Mouse (Mus musculus) left cerebral cortex, adult 11 months (tissue): ENCODE measurements around the gene Tsen2.
A peak's percentile ranks its signal among the peaks of the same experiment; 100 is the strongest.

Source experiments
- DNase-seq: peaks from one replicate; pipeline ENCODE4 v3.0.0; 2022; ENCODE audit warnings: low spot score

Gene Tsen2

DNA sequence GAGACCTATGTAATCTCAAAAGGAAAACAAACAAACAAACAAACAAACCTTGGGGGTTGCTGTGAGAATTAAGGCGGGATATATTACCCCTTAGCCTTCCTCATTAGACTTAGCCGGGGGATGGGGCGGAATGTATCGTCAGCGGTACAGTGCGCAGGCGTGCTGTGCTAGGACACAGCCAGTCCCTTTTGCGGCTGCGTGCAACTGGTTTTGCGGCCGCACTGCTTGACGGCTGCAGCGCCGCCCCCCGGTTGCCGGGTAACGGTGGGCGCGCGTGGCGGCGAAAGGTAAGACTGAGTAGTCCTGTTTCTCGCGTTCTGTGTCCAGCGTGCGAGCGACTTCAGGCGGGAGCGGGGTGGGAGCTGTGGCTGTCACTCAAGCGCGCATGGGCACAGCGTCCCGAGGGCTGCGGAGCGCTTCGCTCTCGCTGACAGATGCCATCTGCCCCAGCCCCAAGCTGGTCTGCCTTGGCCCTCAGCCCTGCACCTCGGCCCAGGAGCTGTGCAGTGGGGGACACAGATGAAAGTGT is at the start of gene Tsen2:
Gene Tsen2, plus strand, starts transcription at position 223 of the 529 bp plus-strand sequence.
- DNase-seq: peak; percentile 96

DNA sequence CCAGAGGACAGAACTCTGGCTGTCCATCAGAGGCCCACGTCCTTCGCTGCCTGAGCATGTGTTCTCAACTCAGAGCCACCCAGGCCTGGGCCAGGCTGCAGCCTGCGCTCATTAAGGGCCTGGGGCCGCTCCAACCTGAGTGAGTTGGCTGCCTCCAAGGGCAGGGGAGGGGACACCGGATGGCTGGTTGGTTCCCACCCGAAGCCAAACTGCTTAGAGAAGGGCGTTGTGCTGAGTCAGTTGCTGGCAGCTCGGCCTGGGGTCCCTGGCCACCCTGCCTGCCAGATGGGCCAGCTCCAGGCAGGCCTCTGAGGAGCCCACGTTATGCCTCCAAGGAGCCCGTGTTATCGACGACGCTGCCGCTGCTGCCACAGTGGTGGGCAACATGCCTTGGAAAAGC is 44.9 kb upstream of the Tsen2 start:
- DNase-seq: no peak

DNA sequence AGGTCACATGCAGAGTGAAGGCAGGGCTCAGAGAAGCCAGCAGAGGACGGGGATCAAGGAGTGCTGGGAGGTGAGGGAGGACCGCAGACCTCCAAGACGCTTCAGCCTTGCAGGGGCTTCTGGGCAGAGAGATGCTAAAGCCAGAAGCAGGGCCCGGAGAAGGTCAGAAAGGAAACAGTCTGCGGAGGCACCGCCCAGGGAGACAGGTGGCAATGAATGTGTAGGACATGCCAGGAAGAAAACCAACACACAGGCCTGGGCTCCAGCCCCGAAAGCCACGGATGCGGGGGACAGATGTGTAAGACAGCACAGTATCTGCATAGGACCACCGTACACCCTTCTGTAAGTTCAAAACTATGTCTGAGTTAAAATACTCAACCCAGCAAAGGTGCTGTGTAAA is 44.2 kb upstream of the Tsen2 start:
- DNase-seq: no peak

- no peak for DNase-seq
Measured at GRCm38 (mm10) chr6:115501131-115501530, 43.3 kb upstream of the Tsen2 start.

DNA sequence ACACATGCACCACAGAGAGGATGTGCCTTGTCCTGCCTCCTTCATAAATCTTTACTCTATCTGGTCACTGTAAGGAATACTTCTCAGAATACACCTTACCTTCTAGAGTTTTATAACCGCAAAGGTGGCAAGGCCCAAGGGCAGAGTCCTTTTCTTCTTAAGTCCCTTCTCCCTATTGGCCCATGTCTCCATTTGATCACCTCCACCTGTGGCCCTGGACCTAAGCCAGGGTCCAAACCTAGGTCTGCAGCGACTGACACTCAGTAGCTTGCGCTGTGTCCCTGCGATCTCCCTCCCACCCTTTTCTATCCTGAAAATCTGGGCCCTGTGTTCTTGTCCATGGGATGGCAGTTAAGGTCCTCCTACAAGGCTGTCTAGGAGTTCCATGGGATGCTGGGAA is 41.4 kb upstream of the Tsen2 start:
- DNase-seq: no peak

DNA sequence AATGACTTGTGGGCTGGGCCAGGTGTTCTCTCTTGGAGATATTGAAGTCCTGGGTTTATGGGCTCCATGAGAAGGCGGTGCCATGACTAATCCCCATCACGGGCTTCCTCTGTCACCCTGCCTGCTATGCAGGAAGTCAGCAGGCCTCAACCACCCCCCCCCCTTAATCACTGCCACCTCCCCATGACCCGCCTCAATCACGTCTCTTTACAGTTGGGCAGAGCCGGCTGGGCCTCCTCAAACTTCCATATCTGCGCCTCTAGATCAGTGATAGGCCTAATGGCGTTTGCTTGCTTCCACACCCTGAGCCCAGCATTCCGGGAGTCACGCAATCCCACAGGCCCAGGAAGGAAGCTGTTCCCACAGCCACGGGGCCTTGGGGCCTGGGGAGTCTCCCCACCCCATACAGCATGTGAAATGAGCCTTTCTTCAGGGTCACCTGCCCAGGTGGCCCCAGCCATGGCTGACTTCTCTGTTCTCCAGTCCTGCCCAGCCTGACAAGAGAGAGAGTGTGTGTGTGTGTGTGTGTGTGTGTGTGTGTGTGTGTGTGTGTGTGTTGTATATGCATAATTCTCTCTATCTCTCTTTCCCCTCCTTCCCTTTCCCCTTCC is 40.8 kb upstream of the Tsen2 start:
- DNase-seq: no peak

DNA sequence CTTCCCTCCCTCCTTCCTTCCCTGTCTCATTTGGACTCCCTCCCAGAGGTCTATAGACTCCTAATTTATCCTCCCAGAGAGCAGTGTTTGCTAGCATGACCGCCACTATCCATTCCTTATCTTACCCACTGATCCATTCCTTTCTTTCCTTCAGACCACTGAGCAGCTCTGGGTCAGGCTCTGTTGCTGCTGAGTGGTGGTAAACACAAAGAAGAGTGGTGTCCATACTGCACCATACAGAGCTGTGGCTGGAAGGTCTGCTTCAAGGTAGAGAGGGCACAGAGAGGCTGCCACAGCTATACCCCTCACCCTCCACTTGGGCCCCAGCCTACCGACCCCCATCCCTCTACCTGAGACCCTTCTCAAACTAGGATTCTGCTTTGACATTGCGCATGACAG is 40.3 kb upstream of the Tsen2 start:
- no peak for DNase-seq

DNA sequence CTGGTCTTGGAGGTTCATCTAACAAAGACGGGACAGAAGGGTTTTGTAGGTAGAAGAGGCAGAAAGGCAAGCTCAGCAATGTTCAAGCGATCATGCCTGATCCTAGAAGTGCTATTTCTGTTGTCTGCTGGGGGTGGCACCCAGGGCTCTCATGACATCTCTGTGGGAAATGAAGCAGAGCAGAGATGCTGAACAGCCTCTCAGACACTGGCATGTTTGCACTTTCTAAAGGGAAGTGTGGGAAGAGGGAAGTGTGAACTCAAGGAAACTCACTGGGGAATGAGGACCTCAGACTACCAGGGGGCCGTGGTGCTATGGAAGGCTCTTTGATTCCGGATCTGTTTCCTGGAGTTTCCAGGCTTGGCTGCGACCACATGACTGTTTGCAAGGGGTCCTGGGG is 39.5 kb upstream of the Tsen2 start:
- no peak for DNase-seq

GRCm38 (mm10) chr6:115506425-115506824 is 38.0 kb upstream of the Tsen2 start:
- no peak for DNase-seq

- no peak for DNase-seq
Measured at GRCm38 (mm10) chr6:115511447-115511846, 33.0 kb upstream of the Tsen2 start.

GRCm38 (mm10) chr6:115513207-115513606 is 31.3 kb upstream of the Tsen2 start:
- DNase-seq: no peak

DNA sequence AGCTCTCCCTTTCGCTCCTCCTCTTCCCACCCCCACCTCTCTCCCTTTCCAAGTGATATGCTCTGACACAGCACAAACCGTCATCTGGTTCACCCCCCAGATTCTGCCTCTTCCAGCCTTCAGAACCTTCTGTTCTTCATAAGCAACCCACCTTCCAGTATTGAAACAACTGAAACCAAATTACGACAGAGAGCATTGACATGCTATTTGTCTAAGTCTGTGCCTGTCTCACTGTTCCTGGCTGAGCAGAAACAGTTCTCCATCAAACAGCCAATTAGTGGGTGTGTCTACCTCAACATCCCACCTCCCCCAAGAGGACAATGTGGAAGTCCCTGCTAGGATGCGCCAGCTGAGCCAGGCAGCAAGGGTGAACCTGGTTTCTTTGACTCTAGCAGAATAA is 26.6 kb upstream of the Tsen2 start:
- DNase-seq: no peak

GRCm38 (mm10) chr6:115518352-115518751 is 26.1 kb upstream of the Tsen2 start:
- DNase-seq: no peak

- no peak for DNase-seq
Measured at GRCm38 (mm10) chr6:115519275-115519699, 25.2 kb upstream of the Tsen2 start.

DNA sequence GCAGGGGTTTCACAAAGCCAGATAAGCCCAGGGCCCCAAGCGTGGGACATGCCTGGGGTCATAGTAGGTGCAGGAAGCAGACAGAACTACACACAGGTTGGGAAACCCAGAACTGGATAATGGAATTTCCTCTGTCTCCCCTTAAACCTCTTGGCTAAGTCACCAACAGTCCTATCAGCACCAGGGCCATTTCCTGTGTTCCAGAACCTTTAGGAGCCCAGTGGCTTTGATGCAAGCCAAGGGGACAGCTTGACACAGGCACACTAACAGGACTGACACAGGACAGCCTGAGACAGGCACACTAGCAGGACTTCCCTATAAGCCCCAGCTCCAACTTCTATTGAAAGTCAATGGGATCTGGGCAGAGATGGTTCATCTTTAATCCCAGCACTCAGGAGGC is 22.5 kb upstream of the Tsen2 start:
- no peak for DNase-seq

- DNase-seq: no peak
Measured at GRCm38 (mm10) chr6:115522691-115523146, 21.7 kb upstream of the Tsen2 start.

DNA sequence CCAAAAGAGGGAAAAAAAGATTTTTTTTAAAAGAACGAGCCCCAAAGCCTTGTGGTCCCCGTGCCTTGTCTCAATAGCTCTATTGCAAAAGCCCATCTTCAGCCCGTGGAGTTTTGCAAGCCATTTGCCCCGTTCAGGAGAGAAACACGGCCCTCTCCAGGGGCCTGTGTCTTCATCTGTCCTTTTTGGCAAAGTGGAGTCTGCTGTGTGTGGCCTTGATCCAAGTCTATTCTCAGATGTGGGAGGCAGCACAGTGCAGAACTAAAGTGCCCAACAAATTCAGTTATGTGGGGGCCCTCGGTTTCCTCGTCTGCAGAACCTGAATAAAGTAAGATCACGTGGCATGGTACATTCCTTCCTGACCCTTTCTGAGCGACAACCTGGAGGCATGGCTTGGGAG is 21.3 kb upstream of the Tsen2 start:
- DNase-seq: no peak

DNA sequence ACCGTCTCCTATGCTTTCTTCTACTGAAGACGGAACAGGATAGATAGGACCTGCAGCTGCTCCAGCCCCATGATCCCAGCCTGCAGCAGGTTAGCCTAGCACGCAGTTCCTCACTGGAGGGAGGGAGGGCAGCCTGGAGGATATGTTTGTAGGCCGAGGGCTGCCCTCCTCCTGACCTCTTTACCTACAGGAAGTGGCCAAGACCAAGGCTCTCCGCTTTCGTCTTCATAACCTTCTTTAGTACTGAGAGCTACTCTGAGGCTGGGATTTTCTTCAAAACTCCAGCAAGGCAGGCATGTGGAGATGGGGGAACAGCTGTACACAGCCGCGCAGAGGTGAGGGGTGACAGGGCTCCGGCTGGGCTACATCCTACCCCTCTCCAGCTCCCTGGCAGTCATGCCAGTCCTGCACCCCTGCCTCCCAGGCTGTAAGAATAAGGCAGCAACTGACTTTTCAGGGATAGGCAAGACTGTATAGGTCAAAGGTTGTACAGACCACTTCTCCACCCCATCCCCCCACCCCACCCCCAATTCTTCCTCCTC is 19.9 kb upstream of the Tsen2 start:
- DNase-seq: no peak

- no peak for DNase-seq
Measured at GRCm38 (mm10) chr6:115527418-115527817, 17.0 kb upstream of the Tsen2 start.

DNA sequence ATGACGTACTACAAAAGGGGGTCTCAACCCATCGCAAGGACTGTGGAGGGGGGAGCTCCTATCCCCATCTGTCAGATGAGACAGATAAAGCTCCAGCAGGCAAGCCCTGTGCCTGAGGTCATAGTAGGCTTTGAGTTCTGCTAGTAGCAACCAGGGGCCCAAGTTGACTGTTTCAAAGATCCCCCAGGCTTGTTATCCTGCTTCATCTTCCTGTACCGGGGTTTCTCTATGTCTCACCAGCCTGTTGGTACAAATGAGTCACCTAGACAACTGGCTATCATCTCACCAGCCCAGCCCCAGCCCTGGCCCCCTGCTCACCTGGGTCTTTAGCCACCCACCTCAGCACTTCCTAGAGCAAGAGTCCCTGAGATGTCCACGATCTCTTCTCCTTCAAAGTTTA is 16.1 kb upstream of the Tsen2 start:
- DNase-seq: no peak

DNA sequence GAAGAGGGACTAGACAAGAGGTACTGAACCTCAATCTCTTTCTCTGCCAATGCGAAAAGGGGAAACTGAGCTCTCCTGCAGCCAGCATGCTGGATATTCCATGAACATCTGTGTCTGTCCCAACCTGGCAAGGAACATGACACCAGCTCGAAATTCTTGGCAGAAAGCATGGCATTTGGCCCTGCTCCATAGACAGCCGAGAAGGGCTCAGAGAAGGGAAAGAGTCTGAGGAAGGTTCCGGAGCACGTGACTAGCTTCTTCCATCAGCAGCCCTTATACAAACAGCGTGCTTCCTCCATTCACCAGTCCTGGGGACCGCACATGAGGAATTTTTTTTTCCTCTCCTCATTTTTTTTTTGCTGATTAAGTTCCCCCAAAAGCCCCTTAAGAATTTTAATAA is 9.8 kb upstream of the Tsen2 start:
- DNase-seq: no peak

DNA sequence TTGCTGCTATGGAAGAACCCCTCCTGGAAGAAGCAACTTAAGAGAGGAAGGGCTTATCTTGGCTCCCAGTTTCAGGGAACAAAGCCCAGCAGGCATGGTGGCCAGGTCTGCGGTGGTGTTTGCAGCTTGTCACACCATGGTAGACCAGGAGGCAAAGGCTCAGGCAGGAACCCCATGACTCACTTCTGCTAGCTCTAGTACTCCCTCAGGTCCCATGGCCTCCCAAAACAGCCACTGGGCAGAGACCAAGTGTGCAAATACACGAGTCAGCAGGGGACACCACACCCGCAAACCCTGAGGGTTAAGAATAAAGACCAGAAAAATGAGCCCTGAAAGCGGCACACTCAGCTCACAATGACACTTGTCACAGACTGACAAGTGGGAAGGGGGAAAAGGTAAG is 8.3 kb upstream of the Tsen2 start:
- no peak for DNase-seq

GRCm38 (mm10) chr6:115538645-115539429 is 5.6 kb upstream of the Tsen2 start:
- peak; percentile 66 for DNase-seq
